Comparison of ENCODE assay signal across 15 mouse cellular contexts in genomic region chr11:81583195-81583594, GRCm38 (mm10).
DNase-seq lines count a peak whose midpoint lies in the region; TF ChIP-seq lines count a peak whose summit lies in the region.
"Had no signal": no experiment of that assay in that cellular context is flagged by ENCODE, and none has a peak within 500 bp of the region (broad histone marks: within the 10 kb centered on the region; RNA-seq: fewer than 3 reads in every experiment).

No protein-coding gene starts in this region.

- DNase-seq in embryo, embryonic 10 days (ENCODE audit: low spot score): peak; percentile 24
- no peak for DNase-seq in embryo, embryonic 9.5 days (ENCODE audit: extremely low spot score)
- DNase-seq in layer of hippocampus, adult 2 months (ENCODE audit: low spot score in 2 of 2): peak in 1 of 2 experiments; percentile 41
- no peak for DNase-seq in layer of hippocampus, adult 18-20 months (ENCODE audit: low spot score in 2 of 2)
- DNase-seq in right cerebral cortex, postnatal 14 days: peak; percentile 23
- DNase-seq in right cerebral cortex, adult 2 months (ENCODE audit: low spot score in 2 of 2): no peak
- DNase-seq in yolk sac, embryonic 10.5 days (ENCODE audit: low spot score): no peak
- DNase-seq in lung, postnatal 14 days: no peak
- DNase-seq: adrenal gland, adult 2 months; gastrocnemius, adult 2 months; heart, postnatal 36 days; kidney, adult 9 months; layer of hippocampus, adult 9-11 months had no signal

- no peak overlapping the region for H3K27ac ChIP-seq in layer of hippocampus, adult 2 months
- H3K27ac ChIP-seq: gastrocnemius, adult 2 months; heart, embryonic 10.5 days; neural tube, embryonic 13.5 days had no signal

- TF ChIP-seq CTCF in layer of hippocampus, adult 2 months (conservative IDR thresholded peaks at IDR 0.05): peak; percentile 71

- no peak overlapping the region for H3K4me3 ChIP-seq in layer of hippocampus, adult 2 months
- H3K4me3 ChIP-seq: gastrocnemius, adult 2 months; heart, embryonic 10.5 days; neural tube, embryonic 13.5 days had no signal

Comparison
In these comparisons a context has a peak if more than half of its experiments do, and no peak if none do; other contexts are left out.
1. DNase-seq: peak in embryo, embryonic 10 days (single experiment) and right cerebral cortex, postnatal 14 days (single experiment); none in embryo, embryonic 9.5 days (single experiment), layer of hippocampus, adult 18-20 months (0 of 2), right cerebral cortex, adult 2 months (0 of 2), yolk sac, embryonic 10.5 days (single experiment) and lung, postnatal 14 days (single experiment).